Mouse (Mus musculus) fat pad, adult 2 months (tissue): Measurements from ENCODE around the gene Vmn1r3.
"Not testable (repeated sequence)": the region's sequence is repeated elsewhere in the genome, so short reads cannot be mapped to it uniquely, and the experiment has no call there.

Experiments used
- DNase-seq: peaks from one replicate; pipeline ENCODE4 v3.0.0-alpha.2; 2011; ENCODE audit warnings: low read depth, low spot score; ENCODE audit errors: extremely low read depth

Vmn1r3 gene

DNA sequence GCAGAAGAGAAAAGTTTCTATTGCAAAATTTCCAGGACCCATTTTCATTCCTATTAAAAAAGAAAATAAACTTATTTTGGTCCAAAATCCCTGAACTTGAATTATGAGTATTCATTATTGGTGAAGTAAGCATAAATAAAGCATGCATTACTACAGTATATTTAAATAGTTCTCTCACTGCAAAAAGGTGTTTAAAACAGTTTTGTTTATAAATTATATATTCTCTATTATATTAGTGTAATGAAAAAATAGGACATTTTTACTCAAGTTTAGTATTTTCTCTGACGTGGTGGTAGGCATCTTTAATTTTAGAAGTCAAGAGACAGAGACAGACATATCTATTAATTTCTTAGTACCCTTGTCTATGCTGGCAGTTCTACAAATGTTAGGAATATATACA is at the start of gene Vmn1r3:
Gene Vmn1r3 (minus strand): TSS at position 101 of the 400 bp plus-strand sequence.
- not testable (repeated sequence) for DNase-seq

DNA sequence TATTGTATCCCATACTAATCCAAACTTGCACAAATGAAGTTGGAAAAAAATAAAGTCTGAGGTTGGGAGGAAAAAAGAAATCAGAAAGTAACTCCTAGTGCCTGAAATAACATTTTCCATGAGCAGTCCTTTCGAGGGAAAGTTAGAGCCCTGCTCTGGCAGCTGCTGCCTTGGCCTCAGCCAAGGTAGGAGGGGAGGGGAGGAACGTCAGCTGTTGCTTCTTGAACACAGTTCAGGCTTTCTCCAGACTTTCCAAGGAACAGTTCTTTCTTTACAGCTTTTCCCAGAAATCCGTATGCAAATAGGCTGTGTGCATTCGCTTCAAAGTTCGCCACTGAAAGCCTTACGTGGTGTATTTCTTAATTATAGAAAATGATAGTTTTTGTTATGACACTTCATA is 46.9 kb upstream of the Vmn1r3 start:
- no peak for DNase-seq

- no peak for DNase-seq
Measured at GRCm38 (mm10) chr4:3230908-3231684, 45.9 kb upstream of the Vmn1r3 start.

- no peak for DNase-seq
Measured at GRCm38 (mm10) chr4:3229532-3229931, 44.4 kb upstream of the Vmn1r3 start.

- DNase-seq, result no peak
Measured at GRCm38 (mm10) chr4:3228476-3228875, 43.3 kb upstream of the Vmn1r3 start.

- no peak for DNase-seq
Measured at GRCm38 (mm10) chr4:3227751-3228150, 42.6 kb upstream of the Vmn1r3 start.

DNA sequence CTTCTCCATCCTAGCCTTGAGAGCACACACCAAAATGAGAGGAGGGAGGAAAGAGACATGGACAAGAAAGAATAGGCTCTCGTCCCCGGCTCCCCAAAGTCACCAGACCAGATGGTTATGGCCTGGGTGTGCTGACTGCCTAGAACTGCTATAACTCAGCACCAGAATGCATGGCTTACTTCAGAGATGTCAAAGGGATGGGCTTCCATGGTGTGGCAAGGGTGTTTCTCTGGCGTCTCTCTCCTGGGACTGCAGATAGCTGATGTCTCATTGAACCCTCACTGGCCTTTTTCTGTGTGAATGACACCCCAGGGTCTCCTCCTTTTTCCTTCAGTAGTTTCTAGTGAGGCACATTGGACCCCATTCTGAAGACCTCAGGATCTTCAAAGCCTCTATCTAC is 41.3 kb upstream of the Vmn1r3 start:
- DNase-seq, result no peak

- not testable (repeated sequence) for DNase-seq
Measured at GRCm38 (mm10) chr4:3225416-3225815, 40.3 kb upstream of the Vmn1r3 start.

GRCm38 (mm10) chr4:3224848-3225247 is 39.7 kb upstream of the Vmn1r3 start:
- not testable (repeated sequence) for DNase-seq

GRCm38 (mm10) chr4:3223483-3224209 is 38.5 kb upstream of the Vmn1r3 start:
- DNase-seq, result not testable (repeated sequence)

- not testable (repeated sequence) for DNase-seq
Measured at GRCm38 (mm10) chr4:3216382-3216781, 31.2 kb upstream of the Vmn1r3 start.

DNA sequence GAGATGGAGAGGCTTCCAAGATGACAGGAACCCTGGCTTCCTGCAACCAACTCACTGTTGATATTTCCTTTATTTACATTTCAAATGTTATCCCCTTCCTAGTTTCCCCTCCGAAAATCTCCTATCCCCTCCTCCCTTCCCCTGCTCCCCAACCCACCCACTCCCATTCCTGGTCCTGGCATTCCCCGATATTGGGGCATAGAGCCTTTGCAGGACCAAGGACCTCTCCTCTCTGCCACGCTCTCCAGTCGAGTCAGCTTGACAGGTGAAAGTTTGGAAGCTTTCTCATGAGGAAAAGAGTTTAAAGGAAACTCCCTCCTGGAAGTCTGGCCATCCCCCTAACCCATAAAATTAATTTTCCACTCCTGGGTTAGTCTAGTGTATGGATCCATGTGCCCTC is 28.2 kb upstream of the Vmn1r3 start:
- DNase-seq, result not testable (repeated sequence)

DNA sequence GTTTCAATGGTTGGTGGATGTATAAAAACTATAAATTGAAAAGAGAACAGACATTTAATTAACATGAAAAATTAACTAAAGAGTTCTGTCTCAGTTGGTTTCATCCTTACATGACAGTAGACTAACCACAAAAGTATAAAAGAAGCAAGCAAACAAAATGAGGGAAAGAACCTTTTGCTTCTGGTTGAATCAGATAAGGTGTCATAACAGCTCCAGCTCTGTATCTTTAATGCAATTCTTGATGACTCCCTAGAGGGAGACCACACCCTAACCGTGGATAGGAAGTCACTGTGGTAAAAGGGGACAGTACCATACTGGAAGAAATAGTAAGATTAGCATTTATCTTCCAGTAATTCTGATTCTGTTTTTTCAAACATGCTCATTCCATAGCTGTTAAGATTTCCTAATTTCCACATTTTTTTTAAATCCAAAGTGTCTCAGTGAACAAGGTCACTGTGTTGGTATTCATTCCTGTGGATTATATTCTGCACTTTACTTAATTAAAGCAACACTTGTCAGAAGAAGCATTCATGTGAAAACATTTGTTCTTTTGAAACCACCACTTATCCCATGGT is 24.6 kb upstream of the Vmn1r3 start:
- not testable (repeated sequence) for DNase-seq

GRCm38 (mm10) chr4:3176746-3177490 is 8.2 kb downstream of the Vmn1r3 start:
- DNase-seq, result not testable (repeated sequence)

DNA sequence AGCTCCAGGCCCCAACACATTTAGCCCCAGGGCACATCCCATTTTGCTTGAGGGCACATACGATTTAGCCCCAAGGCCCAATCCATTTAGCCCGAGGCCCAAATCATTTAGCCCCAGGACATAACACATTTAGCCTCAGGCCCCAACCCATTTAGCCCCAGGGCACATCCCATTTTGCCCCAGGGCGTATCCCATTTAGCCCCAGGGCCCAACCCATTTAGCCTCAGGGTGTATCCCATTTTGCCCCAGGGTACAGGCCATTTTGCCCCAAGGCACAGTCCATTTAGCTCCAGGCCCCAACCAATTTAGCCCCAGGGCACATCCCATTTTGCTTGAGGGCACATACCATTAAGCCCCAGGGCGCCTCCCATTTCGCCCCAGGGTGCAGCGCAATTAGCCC is 9.0 kb downstream of the Vmn1r3 start:
- DNase-seq, result not testable (repeated sequence)

DNA sequence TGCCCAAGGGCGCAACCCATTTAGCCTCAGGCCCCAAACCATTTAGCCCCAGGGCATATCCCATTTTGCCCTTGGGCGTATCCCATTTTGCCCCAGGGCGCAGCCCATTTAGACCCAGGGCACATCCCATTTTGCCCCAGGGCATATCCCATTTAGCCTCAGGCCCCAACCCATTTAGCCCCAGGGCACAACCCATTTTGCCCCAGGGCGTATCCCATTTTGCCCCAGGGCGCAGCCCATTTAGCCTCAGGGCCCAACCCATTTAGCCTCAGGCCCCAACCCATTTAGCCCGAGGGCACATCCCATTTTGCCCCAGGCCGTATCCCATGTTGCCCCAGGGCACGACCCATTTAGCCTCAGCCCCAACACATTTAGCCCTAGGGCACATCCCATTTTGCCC is 9.4 kb downstream of the Vmn1r3 start:
- DNase-seq, result not testable (repeated sequence)

DNA sequence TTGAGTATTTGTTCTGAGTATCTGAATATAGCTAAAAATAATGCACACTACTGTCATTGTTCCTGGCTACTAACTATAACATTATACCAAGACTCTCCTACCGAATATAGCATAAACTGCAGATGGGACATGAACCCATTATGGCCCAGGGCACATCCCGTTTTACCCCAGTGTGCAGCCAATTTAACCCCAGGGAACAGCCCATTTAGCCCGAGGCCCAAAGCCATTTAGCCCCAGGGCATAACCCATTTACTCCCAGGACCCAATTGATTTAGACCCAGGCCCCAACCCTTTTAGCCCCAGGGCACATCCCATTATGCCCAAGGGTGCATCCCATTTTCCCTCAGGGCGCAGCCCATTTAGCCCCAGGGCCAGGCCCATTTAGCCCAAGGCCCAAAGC is 10.6 kb downstream of the Vmn1r3 start:
- not testable (repeated sequence) for DNase-seq

GRCm38 (mm10) chr4:3167020-3167419 is 18.1 kb downstream of the Vmn1r3 start, which contains the start of gene Vmn1r2:
Vmn1r2 (plus strand) TSS chr4:3167320.
- DNase-seq, result not testable (repeated sequence)

DNA sequence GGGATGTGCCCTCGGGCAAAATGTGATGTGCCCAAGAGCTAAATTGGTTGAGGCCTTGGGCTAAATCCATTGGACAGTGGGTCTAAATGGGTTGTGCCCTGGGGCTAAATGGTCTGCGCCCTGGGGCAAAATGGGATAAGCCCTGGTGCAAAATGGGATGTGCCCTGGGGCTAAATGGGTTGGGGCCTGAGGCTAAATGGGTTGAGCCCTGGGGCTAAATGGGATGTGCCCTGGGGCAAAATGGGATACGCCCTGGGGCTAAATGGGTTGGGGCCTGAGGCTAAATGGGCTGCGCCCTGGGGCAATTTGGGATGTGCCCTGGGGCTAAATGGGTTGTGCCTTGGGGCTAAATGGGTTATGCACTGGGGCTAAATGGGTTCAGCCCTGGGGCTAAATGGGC is 20.1 kb downstream of the Vmn1r3 start:
- no peak for DNase-seq

GRCm38 (mm10) chr4:3164429-3164828 is 20.7 kb downstream of the Vmn1r3 start:
- not testable (repeated sequence) for DNase-seq

- DNase-seq, result not testable (repeated sequence)
Measured at GRCm38 (mm10) chr4:3153320-3153719, 31.8 kb downstream of the Vmn1r3 start.
